Mouse (Mus musculus) heart, embryonic 12.5 days (tissue): Measurements from ENCODE around the gene Eno4. TPM values are rescaled to one million over a fixed set of nuclear protein-coding genes. Genes with fewer than 3 reads are reported as not detected.
"Not testable (repeated sequence)": the region's sequence is repeated elsewhere in the genome, so short reads cannot be mapped to it uniquely, and the experiment has no call there.

Source experiments
- ATAC-seq: fragments of 200-750 bp; cut with Nextera tagmentation; 2 replicates; pipeline ENCODE4 v1.8.0; 2017; ENCODE audit warnings: moderate TSS enrichment, moderate library complexity; ENCODE audit not compliant: insufficient number of reproducible peaks, low FRiP score
- H3K27ac ChIP-seq: fragments of 300-500 bp; sonication (generic); 2 replicates; pipeline ENCODE4 v1.5.1; 2016; ENCODE audit warnings: mild to moderate bottlenecking, moderate library complexity; ENCODE audit not compliant: poor library complexity, severe bottlenecking
- H3K27me3 ChIP-seq: fragments of 300-500 bp; sonication (generic); replicated peaks from 2 replicates; pipeline ENCODE4 v1.6.1; 2016; ENCODE audit warnings: mild to moderate bottlenecking, moderate library complexity
- H3K36me3 ChIP-seq: fragments of 300-500 bp; sonication (generic); 2 replicates; pipeline ENCODE4 v1.6.1; 2016; ENCODE audit warnings: mild to moderate bottlenecking, moderate library complexity
- H3K4me1 ChIP-seq: fragments of 300-500 bp; sonication (generic); replicated peaks from 2 replicates; pipeline ENCODE4 v1.6.1; 2016; ENCODE audit warnings: mild to moderate bottlenecking
- H3K4me2 ChIP-seq: fragments of 300-500 bp; sonication (generic); 2 replicates; pipeline ENCODE4 v1.6.1; 2016; ENCODE audit warnings: mild to moderate bottlenecking, moderate library complexity
- H3K4me3 ChIP-seq: fragments of 300-500 bp; sonication (generic); 2 replicates; pipeline ENCODE4 v1.5.1; 2016; ENCODE audit warnings: mild to moderate bottlenecking
- H3K9ac ChIP-seq: fragments of 300-500 bp; sonication (generic); 2 replicates; pipeline ENCODE4 v1.6.1; 2016; ENCODE audit warnings: mild to moderate bottlenecking, moderate library complexity
- H3K9me3 ChIP-seq: fragments of 300-500 bp; sonication (generic); replicated peaks from 2 replicates; pipeline ENCODE4 v1.6.1; 2016; ENCODE audit warnings: mild to moderate bottlenecking, moderate library complexity
- WGBS: fragments of 180-500 bp; shearing (Covaris S2); methylation state at CpG from one replicate; pipeline ENCODE4 v1.1.7; 2016; 5-methylcytosine and 5-hydroxymethylcytosine counted together
- polyA plus RNA-seq: library from polyadenylated mRNA; unstranded; fragments of >200 nt; fragmentation: Nextera tagmentation; extraction: Ambion mirVana; gene quantifications from 2 replicates; pipeline ENCODE4 v1.2.1, GENCODE M21; 2016

The Eno4 gene
- 0.10 and 0.27 TPM in 2 replicates for polyA plus RNA-seq

- H3K9me3 ChIP-seq, result no peaks in the 10 kb centered on the region
- H3K4me3 ChIP-seq, result peak within 1 kb of the TSS; percentile 73
- H3K9ac ChIP-seq, result peak within 1 kb of the TSS; percentile 70
- H3K4me2 ChIP-seq, result peak within 1 kb of the TSS; percentile 95
- H3K27ac ChIP-seq, result peak within 1 kb of the TSS; percentile 18; the same call in 1 of the 2 replicates
- H3K36me3 ChIP-seq, result no peaks in the 10 kb centered on the region
- 0 out of 2 replicates have a peak, but pooled peaks cover 3% of the 10 kb centered on the region for H3K4me1 ChIP-seq
- ATAC-seq, result peak; percentile 96
- under 1% methylated on average over 65 of the region's 65 CpGs for WGBS
- H3K27me3 ChIP-seq, result peaks cover 7% of the 10 kb centered on the region; the same call in 1 of the 2 replicates
Measured at GRCm38 (mm10) chr19:58942841-58943828, at the start of gene Eno4, which contains the start of gene Hspa12a. Eno4 (plus strand) TSS chr19:58943425. Hspa12a (minus strand) TSS chr19:58943654.

GRCm38 (mm10) chr19:58896216-58896615 lies 47.0 kb upstream of the Eno4 start:
- WGBS, result 84% methylated on average over 2 of the region's 3 CpGs
- H3K9ac ChIP-seq, result no peak overlapping the region
- 0 out of 2 replicates have a peak, but pooled peaks cover 3% of the 10 kb centered on the region for H3K4me1 ChIP-seq
- H3K36me3 ChIP-seq, result no peaks in the 10 kb centered on the region
- peaks cover 11% of the 10 kb centered on the region for H3K9me3 ChIP-seq
- H3K4me2 ChIP-seq, result no peak overlapping the region
- no peak overlapping the region for H3K4me3 ChIP-seq
- ATAC-seq, result no peak
- H3K27me3 ChIP-seq, result peaks cover 3% of the 10 kb centered on the region; the same call in 1 of the 2 replicates
- no peak overlapping the region for H3K27ac ChIP-seq

- WGBS, result 82% methylated on average over 10 of the region's 10 CpGs
- H3K27me3 ChIP-seq, H3K27ac ChIP-seq: not testable (repeated sequence)
Measured at GRCm38 (mm10) chr19:58900471-58900870, 42.8 kb upstream of the Eno4 start.

GRCm38 (mm10) chr19:58903079-58903898 lies 39.9 kb upstream of the Eno4 start:
- Histone ChIP-seq H3K4me3 (no peak overlapping the region), H3K36me3 (no peaks in the 10 kb centered on the region), H3K27ac (no peak overlapping the region), H3K27me3 (0 out of 2 replicates have a peak, but pooled peaks cover 6% of the 10 kb centered on the region), H3K9me3 (0 out of 2 replicates have a peak, but pooled peaks cover under 1% of the 10 kb centered on the region), H3K9ac (0 out of 2 replicates have a peak overlapping the region, but pooled peaks have one; percentile 18), H3K4me2 (peak overlapping the region; percentile 64), H3K4me1 (peaks cover 6% of the 10 kb centered on the region; the same call in 1 of the 2 replicates)
- no peak for ATAC-seq
- WGBS, result 53% methylated on average over 7 of the region's 7 CpGs

More at GRCm38 (mm10) chr19:58900471-58900870, 42.8 kb upstream of the Eno4 start:
- H3K9ac ChIP-seq, H3K4me1 ChIP-seq, ATAC-seq, H3K4me2 ChIP-seq, H3K4me3 ChIP-seq, H3K36me3 ChIP-seq: not testable (repeated sequence)
- H3K9me3 ChIP-seq, result peaks cover 11% of the 10 kb centered on the region

- no peak overlapping the region for H3K27ac ChIP-seq
- no peaks in the 10 kb centered on the region for H3K36me3 ChIP-seq
- under 1% methylated on average over 11 of the region's 11 CpGs for WGBS
- no peaks in the 10 kb centered on the region for H3K9me3 ChIP-seq
- H3K4me3 ChIP-seq, result peak overlapping the region; percentile 29
- H3K27me3 ChIP-seq, result 0 out of 2 replicates have a peak, but pooled peaks cover 6% of the 10 kb centered on the region
- 0 out of 2 replicates have a peak overlapping the region, but pooled peaks have one; percentile 18 for H3K9ac ChIP-seq
- peak; percentile 60; the same call in 1 of the 2 replicates for ATAC-seq
- peak overlapping the region; percentile 64 for H3K4me2 ChIP-seq
- peaks cover 6% of the 10 kb centered on the region; the same call in 1 of the 2 replicates for H3K4me1 ChIP-seq
Measured at GRCm38 (mm10) chr19:58903899-58904327, 39.3 kb upstream of the Eno4 start.

- 51% methylated on average over 9 of the region's 9 CpGs for WGBS
- no peaks in the 10 kb centered on the region for H3K27me3 ChIP-seq
- H3K27ac ChIP-seq, result no peak overlapping the region
- no peak overlapping the region for H3K9ac ChIP-seq
- no peaks in the 10 kb centered on the region for H3K36me3 ChIP-seq
- no peaks in the 10 kb centered on the region for H3K9me3 ChIP-seq
- H3K4me3 ChIP-seq, result no peak overlapping the region
- no peak for ATAC-seq
- H3K4me2 ChIP-seq, result no peak overlapping the region
- H3K4me1 ChIP-seq, result peaks cover 11% of the 10 kb centered on the region
Measured at GRCm38 (mm10) chr19:58906685-58907084, 36.5 kb upstream of the Eno4 start.

GRCm38 (mm10) chr19:58908018-58908417 lies 35.2 kb upstream of the Eno4 start:
- no peak overlapping the region for H3K27ac ChIP-seq
- peaks cover 13% of the 10 kb centered on the region for H3K27me3 ChIP-seq
- no peak overlapping the region for H3K4me3 ChIP-seq
- ATAC-seq, result no peak
- H3K9me3 ChIP-seq, result no peaks in the 10 kb centered on the region
- H3K4me2 ChIP-seq, result no peak overlapping the region
- no peaks in the 10 kb centered on the region for H3K36me3 ChIP-seq
- no peak overlapping the region for H3K9ac ChIP-seq
- 68% methylated on average over 10 of the region's 10 CpGs for WGBS
- H3K4me1 ChIP-seq, result peaks cover 11% of the 10 kb centered on the region

GRCm38 (mm10) chr19:58910941-58911368 lies 32.3 kb upstream of the Eno4 start:
- Histone ChIP-seq H3K4me1 (peaks cover 8% of the 10 kb centered on the region), H3K4me2 (peak overlapping the region; percentile 83), H3K27ac (no peak overlapping the region), H3K9me3 (no peaks in the 10 kb centered on the region), H3K36me3 (no peaks in the 10 kb centered on the region), H3K27me3 (peaks cover 29% of the 10 kb centered on the region), H3K9ac (peak overlapping the region; percentile 63), H3K4me3 (peak overlapping the region; percentile 44)
- 3% methylated on average over 11 of the region's 11 CpGs for WGBS
- ATAC-seq, result peak; percentile 38; the same call in 1 of the 2 replicates

- Histone ChIP-seq H3K4me1 (peaks cover 5% of the 10 kb centered on the region; the same call in 1 of the 2 replicates), H3K4me3 (peak overlapping the region; percentile 44), H3K36me3 (no peaks in the 10 kb centered on the region), H3K27me3 (peaks cover 33% of the 10 kb centered on the region), H3K4me2 (peak overlapping the region; percentile 83), H3K9ac (peak overlapping the region; percentile 63), H3K9me3 (no peaks in the 10 kb centered on the region), H3K27ac (no peak overlapping the region)
- WGBS, result 13% methylated on average over 9 of the region's 9 CpGs
- peak; percentile 51; the same call in 1 of the 2 replicates for ATAC-seq
Measured at GRCm38 (mm10) chr19:58911386-58911785, 31.8 kb upstream of the Eno4 start.

- no peak overlapping the region for H3K4me3 ChIP-seq
- no peaks in the 10 kb centered on the region for H3K9me3 ChIP-seq
- H3K4me1 ChIP-seq, result peaks cover 5% of the 10 kb centered on the region; the same call in 1 of the 2 replicates
- no peak for ATAC-seq
- no peak overlapping the region for H3K27ac ChIP-seq
- no peak overlapping the region for H3K4me2 ChIP-seq
- 81% methylated on average over 6 of the region's 6 CpGs for WGBS
- peaks cover 49% of the 10 kb centered on the region for H3K27me3 ChIP-seq
- H3K36me3 ChIP-seq, result no peaks in the 10 kb centered on the region
- no peak overlapping the region for H3K9ac ChIP-seq
Measured at GRCm38 (mm10) chr19:58913301-58913700, 29.9 kb upstream of the Eno4 start.
